Mouse (Mus musculus): ENCODE data around the gene Maff. TPM values are rescaled to one million over a fixed set of nuclear protein-coding genes. Genes with fewer than 3 reads are reported as not detected.

Gene Maff
- polyA plus RNA-seq, 1 experiment from 2014 or later: 1.9 TPM

DNA sequence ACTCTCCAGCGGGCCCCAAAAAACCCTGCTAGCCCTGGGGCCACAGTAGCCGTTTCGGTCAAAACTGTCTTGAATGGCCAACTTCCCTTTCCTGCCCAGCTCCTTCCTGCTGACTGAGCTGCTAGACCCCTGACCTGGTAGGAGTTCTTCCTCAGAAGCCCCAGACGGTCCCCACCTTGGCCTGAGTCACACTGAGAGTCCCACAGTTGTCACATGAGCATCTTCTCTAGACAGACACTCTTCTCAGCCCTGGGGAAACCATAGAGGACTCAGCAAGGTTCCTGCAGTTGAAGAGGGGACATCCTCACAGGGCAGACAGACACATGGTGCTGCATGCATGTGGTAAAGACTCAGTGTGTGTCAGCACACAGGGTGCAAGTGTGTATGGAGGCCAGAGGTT, 8.2 kb downstream of the Maff start:
- Histone ChIP-seq H3K9me3 (no peaks in the 10 kb centered on the region), H3K4me2 (replicated peaks) (no peak overlapping the region), H3K4me1 (peaks cover 24% of the 10 kb centered on the region), H3K4me3 (no peak overlapping the region), H3K36me3 (no peaks in the 10 kb centered on the region), H3K27ac (no peak overlapping the region), H3K9ac (no peak overlapping the region), H3K27me3 (peaks cover 9% of the 10 kb centered on the region; the same call in 1 of the 2 replicates)
- WGBS: 63% methylated on average over 4 of the region's 4 CpGs
- ATAC-seq (ENCODE audit: insufficient number of reproducible peaks, insufficient read depth, low FRiP score, low TSS enrichment): no peak

DNA sequence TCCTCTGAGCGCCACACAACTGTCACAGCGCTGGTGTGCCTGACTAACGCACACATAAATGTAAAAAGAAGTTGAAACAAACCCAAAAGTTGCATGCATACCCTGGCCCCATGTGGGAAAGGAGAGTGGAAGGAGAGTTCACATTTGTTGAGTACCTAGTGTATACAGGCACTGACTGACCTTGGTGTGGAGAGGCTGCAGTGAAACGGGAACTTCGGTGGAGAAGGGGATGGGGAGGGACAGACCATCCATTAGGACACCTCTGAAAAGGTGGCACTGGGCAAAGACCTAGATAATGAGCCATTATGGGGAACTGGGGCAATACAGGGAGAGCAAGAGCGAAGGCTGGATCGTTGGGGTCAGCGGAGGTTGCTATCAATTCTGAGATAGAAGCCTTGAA, 10.1 kb downstream of the Maff start:
- no peak for ATAC-seq (ENCODE audit: insufficient number of reproducible peaks, insufficient read depth, low FRiP score, low TSS enrichment)
- peak overlapping the region; percentile 94 for H3K4me2 ChIP-seq (replicated peaks)
- peaks cover 30% of the 10 kb centered on the region for H3K4me1 ChIP-seq
- peak overlapping the region; percentile 48; the same call in 1 of the 2 replicates for H3K4me3 ChIP-seq
- WGBS: 84% methylated on average over 8 of the region's 8 CpGs
- H3K27me3 ChIP-seq: peaks cover 9% of the 10 kb centered on the region; the same call in 1 of the 2 replicates
- no peaks in the 10 kb centered on the region for H3K9me3 ChIP-seq
- H3K27ac ChIP-seq: no peak overlapping the region
- no peak overlapping the region for H3K9ac ChIP-seq
- peaks cover 6% of the 10 kb centered on the region for H3K36me3 ChIP-seq

DNA sequence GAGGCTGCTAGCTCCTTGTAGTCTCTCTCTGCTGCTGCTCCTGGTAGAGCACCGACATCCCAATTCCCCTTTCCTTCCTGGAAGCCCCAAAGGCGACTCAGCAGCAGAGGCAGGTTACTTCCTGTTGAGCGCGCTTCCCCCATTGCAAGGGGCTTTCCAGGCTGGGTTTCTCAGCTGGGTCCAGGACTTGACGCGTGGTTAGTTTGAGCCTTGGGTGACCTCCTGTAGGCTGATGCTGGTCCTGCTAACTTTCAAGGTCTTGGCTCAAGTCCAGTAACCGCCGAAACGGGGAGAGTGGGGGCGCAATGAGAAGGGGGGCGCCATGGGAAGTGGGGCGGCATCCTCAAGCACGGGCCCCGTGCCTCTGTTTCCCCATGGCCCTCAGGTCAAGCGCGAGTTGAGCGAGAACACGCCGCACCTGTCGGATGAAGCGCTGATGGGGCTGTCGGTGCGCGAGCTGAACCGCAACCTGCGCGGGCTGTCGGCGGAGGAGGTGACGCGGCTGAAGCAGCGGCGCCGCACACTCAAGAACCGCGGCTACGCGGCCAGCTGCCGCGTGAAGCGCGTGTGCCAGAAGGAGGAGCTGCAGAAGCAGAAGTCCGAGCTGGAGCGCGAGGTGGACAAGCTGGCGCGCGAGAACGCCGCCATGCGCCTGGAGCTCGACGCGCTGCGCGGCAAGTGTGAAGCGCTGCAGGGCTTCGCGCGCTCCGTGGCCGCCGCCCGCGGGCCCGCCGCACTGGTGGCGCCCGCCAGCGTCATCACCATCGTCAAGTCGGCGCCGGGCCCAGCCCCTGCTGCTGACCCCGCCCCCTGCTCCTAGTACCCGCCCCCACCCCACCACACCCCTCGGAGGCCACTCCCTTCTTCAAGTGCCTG, 10.9 kb downstream of the Maff start:
- Histone ChIP-seq H3K27me3 (peaks cover 9% of the 10 kb centered on the region; the same call in 1 of the 2 replicates), H3K4me2 (replicated peaks) (peak overlapping the region; percentile 94), H3K27ac (0 out of 2 replicates have a peak overlapping the region, but pooled peaks have one; percentile 17), H3K9ac (peak overlapping the region; percentile 60), H3K36me3 (peaks cover 14% of the 10 kb centered on the region), H3K4me1 (peaks cover 28% of the 10 kb centered on the region), H3K4me3 (peak overlapping the region; percentile 48), H3K9me3 (no peaks in the 10 kb centered on the region)
- peak; percentile 76 for ATAC-seq (ENCODE audit: insufficient number of reproducible peaks, insufficient read depth, low FRiP score, low TSS enrichment)
- WGBS: under 1% methylated on average over 76 of the region's 77 CpGs

GRCm38 (mm10) chr15:79357974-79358690, 11.7 kb downstream of the Maff start:
- Histone ChIP-seq H3K27ac (peak overlapping the region; percentile 12; the same call in 1 of the 2 replicates), H3K9ac (no peak overlapping the region), H3K27me3 (peaks cover 9% of the 10 kb centered on the region; the same call in 1 of the 2 replicates), H3K36me3 (peaks cover 22% of the 10 kb centered on the region), H3K4me3 (peak overlapping the region; percentile 48), H3K9me3 (no peaks in the 10 kb centered on the region), H3K4me1 (peaks cover 28% of the 10 kb centered on the region), H3K4me2 (replicated peaks) (peak overlapping the region; percentile 94)
- WGBS: 40% methylated on average over 12 of the region's 12 CpGs
- no peak for ATAC-seq (ENCODE audit: insufficient number of reproducible peaks, insufficient read depth, low FRiP score, low TSS enrichment)

- H3K4me2 ChIP-seq (replicated peaks): no peak overlapping the region
- no peak overlapping the region for H3K9ac ChIP-seq
- WGBS: 27% methylated on average over 6 of the region's 6 CpGs
- peaks cover 9% of the 10 kb centered on the region; the same call in 1 of the 2 replicates for H3K27me3 ChIP-seq
- no peak overlapping the region for H3K4me3 ChIP-seq
- peaks cover 28% of the 10 kb centered on the region for H3K4me1 ChIP-seq
- ATAC-seq (ENCODE audit: insufficient number of reproducible peaks, insufficient read depth, low FRiP score, low TSS enrichment): no peak
- peaks cover 40% of the 10 kb centered on the region for H3K36me3 ChIP-seq
- peak overlapping the region; percentile 41 for H3K27ac ChIP-seq
- H3K9me3 ChIP-seq: no peaks in the 10 kb centered on the region
Observed at GRCm38 (mm10) chr15:79359954-79360353, 13.5 kb downstream of the Maff start.

GRCm38 (mm10) chr15:79360371-79360770, 13.9 kb downstream of the Maff start:
- Histone ChIP-seq H3K4me1 (peaks cover 28% of the 10 kb centered on the region), H3K27me3 (peaks cover 9% of the 10 kb centered on the region; the same call in 1 of the 2 replicates), H3K36me3 (peaks cover 44% of the 10 kb centered on the region), H3K9ac (no peak overlapping the region), H3K4me3 (no peak overlapping the region), H3K9me3 (no peaks in the 10 kb centered on the region), H3K4me2 (replicated peaks) (no peak overlapping the region), H3K27ac (peak overlapping the region; percentile 41)
- 53% methylated on average over 7 of the region's 7 CpGs for WGBS
- ATAC-seq (ENCODE audit: insufficient number of reproducible peaks, insufficient read depth, low FRiP score, low TSS enrichment): no peak

- no peaks in the 10 kb centered on the region for H3K9me3 ChIP-seq
- peaks cover 28% of the 10 kb centered on the region for H3K4me1 ChIP-seq
- no peak overlapping the region for H3K4me2 ChIP-seq (replicated peaks)
- no peak overlapping the region for H3K9ac ChIP-seq
- peaks cover 9% of the 10 kb centered on the region; the same call in 1 of the 2 replicates for H3K27me3 ChIP-seq
- ATAC-seq (ENCODE audit: insufficient number of reproducible peaks, insufficient read depth, low FRiP score, low TSS enrichment): no peak
- 73% methylated on average over 4 of the region's 4 CpGs for WGBS
- H3K27ac ChIP-seq: no peak overlapping the region; the same call in 1 of the 2 replicates
- peaks cover 51% of the 10 kb centered on the region for H3K36me3 ChIP-seq
- H3K4me3 ChIP-seq: no peak overlapping the region
Observed at GRCm38 (mm10) chr15:79361023-79361422, 14.6 kb downstream of the Maff start.

- WGBS: 44% methylated on average over 6 of the region's 6 CpGs
- peaks cover 16% of the 10 kb centered on the region for H3K4me1 ChIP-seq
- H3K9me3 ChIP-seq: no peaks in the 10 kb centered on the region
- no peak overlapping the region for H3K4me2 ChIP-seq (replicated peaks)
- peaks cover 80% of the 10 kb centered on the region for H3K36me3 ChIP-seq
- H3K9ac ChIP-seq: no peak overlapping the region
- ATAC-seq (ENCODE audit: insufficient number of reproducible peaks, insufficient read depth, low FRiP score, low TSS enrichment): no peak
- no peaks in the 10 kb centered on the region for H3K27me3 ChIP-seq
- H3K4me3 ChIP-seq: no peak overlapping the region
- no peak overlapping the region for H3K27ac ChIP-seq
Observed at GRCm38 (mm10) chr15:79364120-79364519, 17.7 kb downstream of the Maff start.

DNA sequence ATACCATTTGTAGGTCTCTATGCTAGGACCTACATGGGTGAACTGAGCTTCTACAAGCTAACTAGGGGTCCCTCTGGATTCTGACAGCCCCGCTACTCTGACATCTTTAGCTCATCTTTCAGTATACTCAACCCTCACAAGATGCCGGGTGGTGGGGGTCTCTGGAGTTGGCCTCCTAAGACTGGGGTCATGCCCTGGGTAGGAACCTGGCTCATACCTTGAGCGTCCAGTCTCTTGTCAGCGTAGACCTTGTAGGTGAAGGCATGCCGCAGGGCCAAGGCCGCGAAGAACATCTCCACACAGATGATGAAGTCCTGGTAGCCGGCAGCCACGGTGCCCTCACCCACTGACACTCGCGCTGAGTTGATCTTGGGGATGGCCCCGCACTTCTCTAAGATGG, 18.6 kb downstream of the Maff start:
- no peak overlapping the region for H3K4me3 ChIP-seq
- no peaks in the 10 kb centered on the region for H3K27me3 ChIP-seq
- peaks cover 10% of the 10 kb centered on the region for H3K4me1 ChIP-seq
- no peaks in the 10 kb centered on the region for H3K9me3 ChIP-seq
- H3K4me2 ChIP-seq (replicated peaks): no peak overlapping the region
- 95% methylated on average over 12 of the region's 12 CpGs for WGBS
- H3K36me3 ChIP-seq: peaks cover 89% of the 10 kb centered on the region
- H3K27ac ChIP-seq: 0 out of 2 replicates have a peak overlapping the region, but pooled peaks have one; percentile 36
- ATAC-seq (ENCODE audit: insufficient number of reproducible peaks, insufficient read depth, low FRiP score, low TSS enrichment): no peak
- no peak overlapping the region for H3K9ac ChIP-seq

GRCm38 (mm10) chr15:79366402-79366801, 20.0 kb downstream of the Maff start:
- Histone ChIP-seq H3K4me1 (peaks cover 5% of the 10 kb centered on the region; the same call in 1 of the 2 replicates), H3K27me3 (no peaks in the 10 kb centered on the region), H3K4me2 (replicated peaks) (no peak overlapping the region), H3K9me3 (no peaks in the 10 kb centered on the region), H3K27ac (no peak overlapping the region), H3K4me3 (no peak overlapping the region), H3K9ac (no peak overlapping the region), H3K36me3 (peaks cover 85% of the 10 kb centered on the region)
- no peak for ATAC-seq (ENCODE audit: insufficient number of reproducible peaks, insufficient read depth, low FRiP score, low TSS enrichment)
- 93% methylated on average over 5 of the region's 5 CpGs for WGBS

GRCm38 (mm10) chr15:79368313-79368811, 21.9 kb downstream of the Maff start:
- WGBS: 67% methylated on average over 14 of the region's 14 CpGs
- Histone ChIP-seq H3K4me2 (replicated peaks) (no peak overlapping the region), H3K27ac (0 out of 2 replicates have a peak overlapping the region, but pooled peaks have one; percentile 30), H3K9ac (no peak overlapping the region), H3K4me3 (no peak overlapping the region), H3K9me3 (no peaks in the 10 kb centered on the region), H3K4me1 (peaks cover 5% of the 10 kb centered on the region; the same call in 1 of the 2 replicates), H3K36me3 (peaks cover 81% of the 10 kb centered on the region), H3K27me3 (no peaks in the 10 kb centered on the region)
- no peak for ATAC-seq (ENCODE audit: insufficient number of reproducible peaks, insufficient read depth, low FRiP score, low TSS enrichment)

Data from embryonic facial prominence, embryonic 12.5 days (tissue).